15 mouse cellular contexts compared by ENCODE assay signal in genomic region chrX:42781566-42781965, GRCm38 (mm10).
"Had no signal": no experiment of that assay in that cellular context is flagged by ENCODE, and none has a peak within 500 bp of the region (broad histone marks: within the 10 kb centered on the region; RNA-seq: fewer than 3 reads in every experiment).

No protein-coding gene starts in this region.

- H3K27me3 ChIP-seq: limb, embryonic 15.5 days; liver, embryonic 12.5 days; midbrain, embryonic 12.5 days; neural tube, embryonic 15.5 days; stomach, embryonic 15.5 days had no signal

- H3K4me2 ChIP-seq: limb, embryonic 15.5 days; liver, embryonic 12.5 days; lung, embryonic 14.5 days; midbrain, embryonic 12.5 days; neural tube, embryonic 15.5 days; stomach, embryonic 15.5 days had no signal

- H3K9me3 ChIP-seq: limb, embryonic 15.5 days; liver, embryonic 12.5 days; midbrain, embryonic 12.5 days; neural tube, embryonic 15.5 days; stomach, embryonic 15.5 days had no signal

- H3K27ac ChIP-seq: limb, embryonic 15.5 days; liver, embryonic 12.5 days; midbrain, embryonic 12.5 days; neural tube, embryonic 15.5 days; stomach, embryonic 15.5 days had no signal

- H3K4me1 ChIP-seq: limb, embryonic 15.5 days; liver, embryonic 12.5 days; midbrain, embryonic 12.5 days; neural tube, embryonic 15.5 days; stomach, embryonic 15.5 days had no signal

- DNase-seq: kidney, adult 8-10 months; kidney, postnatal 36 days; layer of hippocampus, adult 9-11 months; layer of hippocampus, postnatal 36 days; lung, embryonic 14.5 days; lung, postnatal 14 days; right cerebral cortex, postnatal 14 days; thymus, adult 2 months; thymus, postnatal 25 days had no signal

- H3K4me3 ChIP-seq: limb, embryonic 15.5 days; liver, embryonic 12.5 days; midbrain, embryonic 12.5 days; myocyte; neural tube, embryonic 15.5 days; stomach, embryonic 15.5 days had no signal

- H3K36me3 ChIP-seq: limb, embryonic 15.5 days; liver, embryonic 12.5 days; midbrain, embryonic 12.5 days; neural tube, embryonic 15.5 days; stomach, embryonic 15.5 days had no signal

- ATAC-seq: liver, embryonic 12.5 days had no signal

- H3K9ac ChIP-seq: limb, embryonic 15.5 days; liver, embryonic 12.5 days; lung, embryonic 14.5 days; midbrain, embryonic 12.5 days; neural tube, embryonic 15.5 days; stomach, embryonic 15.5 days had no signal
